Mouse (Mus musculus) brain, embryonic 14.5 days (tissue): ENCODE measurements around the gene Eif1b.

ENCODE experiments used
- CTCF ChIP-seq: fragments of 200-500 bp; IDR thresholded peaks from 2 replicates; pipeline ENCODE4 v1.5.1; 2012; ENCODE audit warnings: inconsistent platforms, mild to moderate bottlenecking, moderate library complexity, borderline replicate concordance; ENCODE audit not compliant: insufficient read depth, insufficient read length; ENCODE audit errors: extremely low read depth
- POLR2A ChIP-seq: fragments of 200-500 bp; IDR thresholded peaks from 2 replicates; pipeline ENCODE4 v1.6.1; 2012; ENCODE audit warnings: mild to moderate bottlenecking, inconsistent platforms, borderline replicate concordance; ENCODE audit not compliant: poor library complexity, insufficient read depth, insufficient read length, severe bottlenecking; ENCODE audit errors: extremely low read depth

DNA sequence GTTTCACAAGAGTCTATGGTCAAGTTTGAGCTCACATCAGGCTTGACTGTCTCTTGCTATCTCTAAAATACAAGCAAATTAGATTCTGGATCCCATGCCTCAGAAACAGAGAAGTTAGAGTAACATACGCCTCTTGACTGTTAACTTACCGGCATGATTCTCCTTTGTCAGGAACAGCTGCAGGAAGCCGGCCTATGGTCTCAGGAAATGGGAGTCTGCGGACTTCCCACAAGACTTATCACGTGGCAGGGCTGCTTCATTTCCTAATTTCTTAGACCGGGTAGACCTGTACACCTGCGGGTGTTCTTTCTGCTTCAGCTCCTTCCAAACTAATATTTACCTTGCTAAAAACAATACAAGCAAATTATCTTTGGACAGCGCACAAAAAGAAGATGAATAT lies 24.7 kb downstream of the Eif1b start:
- TF ChIP-seq CTCF (no peak), POLR2A (no peak)
